Mouse (Mus musculus): Measurements from ENCODE around the gene Hist1h4d. TPM values are rescaled to one million over a fixed set of nuclear protein-coding genes. Genes with fewer than 3 reads are reported as not detected.
A peak's percentile ranks its signal among the peaks of the same experiment; 100 is the strongest.

Hist1h4d gene
- total RNA-seq, 4 experiments from 2014 or later, result 126 to 155 (median 139) TPM

DNA sequence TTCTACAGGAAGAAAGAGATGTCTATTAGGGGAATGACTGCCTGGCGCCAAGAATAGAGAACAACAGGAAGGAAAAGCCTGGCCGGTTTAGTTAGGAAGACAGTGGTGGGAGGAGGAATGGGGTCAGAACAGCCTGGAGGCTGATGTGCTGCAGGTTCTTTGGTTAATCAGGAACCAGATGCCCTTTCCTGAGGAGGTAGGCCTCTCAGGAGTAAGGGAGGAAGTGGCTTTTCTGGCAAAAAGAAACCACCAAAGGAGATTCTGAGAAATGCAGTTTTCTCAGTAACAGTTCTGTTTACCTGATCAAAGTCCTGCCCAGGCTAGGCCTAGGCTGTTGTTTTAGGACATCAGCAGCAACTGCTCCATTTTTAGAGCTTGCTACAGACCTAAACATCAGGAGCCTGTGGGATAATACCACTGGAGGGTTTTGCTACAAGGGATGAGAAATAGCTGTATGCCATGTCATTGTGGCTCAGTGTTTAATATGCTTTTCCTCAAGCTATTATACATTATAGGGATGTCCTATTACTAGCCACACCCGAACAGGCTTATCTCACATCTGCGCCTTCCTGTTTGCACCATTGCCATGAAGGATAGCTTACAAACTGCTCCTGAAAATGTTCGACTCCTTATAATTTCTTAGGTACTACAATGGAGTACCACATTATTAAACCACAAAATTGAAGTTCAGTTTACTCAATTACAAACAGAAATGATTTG, 11.8 kb downstream of the Hist1h4d start:
- no peak for DNase-seq (ENCODE audit: low spot score in 2 of 2)

DNA sequence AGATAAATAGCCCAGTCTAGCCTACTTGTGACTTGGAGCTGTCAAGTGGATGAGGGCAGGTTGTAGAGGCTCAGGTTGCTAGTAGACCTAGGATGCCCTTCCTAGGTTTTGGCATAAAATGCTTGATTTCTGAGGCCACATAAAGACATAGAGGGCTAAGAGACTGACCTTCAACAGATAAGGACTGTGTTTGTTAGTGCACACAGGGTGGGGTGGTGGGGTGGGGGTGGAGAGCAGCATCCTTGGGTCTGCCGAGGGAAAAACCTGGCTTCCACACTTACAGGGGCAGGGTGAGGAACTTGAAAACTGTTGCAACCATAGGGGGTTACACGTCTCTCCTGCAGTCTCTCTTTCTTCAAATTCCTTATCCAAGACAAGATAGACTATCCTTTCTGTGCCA, 13.8 kb downstream of the Hist1h4d start:
- DNase-seq (ENCODE audit: low spot score in 2 of 2), result no peak

DNA sequence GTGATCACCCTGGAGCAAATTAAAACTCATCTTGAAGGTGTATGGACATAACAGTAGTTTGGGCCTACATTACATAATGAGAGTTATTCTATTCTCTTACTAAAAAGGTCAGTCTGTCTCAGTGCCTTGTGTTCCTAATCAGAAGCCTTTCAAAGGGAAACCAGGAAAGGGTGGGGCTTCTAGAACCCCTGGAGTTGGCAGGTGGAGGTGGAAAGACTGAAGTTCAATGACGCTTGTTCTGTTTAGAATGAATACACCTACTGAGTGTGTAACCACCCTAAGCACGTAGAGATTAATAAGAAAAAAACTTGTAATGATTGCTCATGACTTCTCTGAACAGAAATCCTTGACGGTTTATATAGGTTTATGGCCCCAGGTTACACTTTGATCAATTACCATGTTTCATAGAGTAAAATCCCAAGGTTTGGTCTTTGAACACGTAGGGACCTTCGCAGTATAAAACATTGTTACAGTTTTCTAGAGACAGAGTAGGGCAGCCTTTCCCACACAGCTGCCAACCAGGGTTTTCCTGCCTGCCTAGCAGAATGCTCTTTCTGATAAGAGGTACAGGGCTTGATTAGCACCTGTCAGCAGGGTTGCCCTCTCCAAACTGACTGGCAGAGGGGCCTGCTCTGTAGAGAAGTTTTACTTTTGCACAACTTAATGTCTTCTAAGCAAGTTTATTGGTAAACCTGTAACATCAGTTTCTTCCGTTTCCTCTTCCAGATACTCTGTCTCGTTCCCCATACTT, 14.4 kb downstream of the Hist1h4d start:
- DNase-seq (ENCODE audit: low spot score in 2 of 2), result no peak

DNA sequence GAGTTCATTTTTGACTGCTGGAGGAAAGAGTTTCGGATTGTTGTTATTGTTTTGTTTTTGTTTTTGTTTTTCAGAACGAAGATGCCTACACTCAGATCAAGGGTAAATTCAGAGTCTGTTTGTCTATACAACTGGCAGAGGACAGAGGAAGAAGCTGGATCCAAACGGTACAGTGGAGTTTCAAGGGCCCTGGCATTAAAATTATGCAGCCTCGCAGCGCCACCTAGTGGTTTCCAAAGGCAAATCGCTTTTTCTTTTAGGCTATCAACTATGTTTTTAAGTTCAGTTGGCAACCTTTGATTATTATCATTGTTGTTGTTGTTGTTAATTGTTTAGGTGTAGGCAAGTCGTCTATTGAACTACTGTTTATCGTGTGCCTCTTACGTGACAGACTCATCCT, 16.6 kb downstream of the Hist1h4d start:
- DNase-seq (ENCODE audit: low spot score in 2 of 2), result no peak

DNA sequence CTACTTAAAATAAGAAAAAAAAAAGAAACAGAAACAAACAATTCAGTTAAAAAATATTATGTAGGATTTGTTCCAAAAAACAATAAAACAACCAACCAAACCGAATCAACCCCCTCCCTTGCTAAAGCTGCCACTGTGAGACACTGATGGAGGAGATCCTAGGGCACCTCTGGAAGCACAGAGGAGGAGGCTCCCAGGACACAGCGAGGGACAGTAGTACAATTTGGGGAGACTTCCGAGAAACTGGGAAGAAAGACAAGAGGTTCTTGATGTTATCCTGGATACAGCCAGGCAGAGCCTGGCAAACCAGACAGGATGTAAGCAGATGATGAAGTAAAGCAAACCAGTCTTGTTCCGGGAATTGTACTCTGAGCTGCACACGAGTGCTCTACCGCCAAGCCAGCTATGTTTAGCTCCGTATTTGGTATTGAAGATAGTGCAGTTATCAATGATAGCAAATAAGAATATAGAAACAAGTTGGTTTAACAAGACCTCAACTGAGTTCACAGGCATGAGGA, 21.8 kb downstream of the Hist1h4d start:
- no peak for DNase-seq (ENCODE audit: low spot score in 2 of 2)

DNA sequence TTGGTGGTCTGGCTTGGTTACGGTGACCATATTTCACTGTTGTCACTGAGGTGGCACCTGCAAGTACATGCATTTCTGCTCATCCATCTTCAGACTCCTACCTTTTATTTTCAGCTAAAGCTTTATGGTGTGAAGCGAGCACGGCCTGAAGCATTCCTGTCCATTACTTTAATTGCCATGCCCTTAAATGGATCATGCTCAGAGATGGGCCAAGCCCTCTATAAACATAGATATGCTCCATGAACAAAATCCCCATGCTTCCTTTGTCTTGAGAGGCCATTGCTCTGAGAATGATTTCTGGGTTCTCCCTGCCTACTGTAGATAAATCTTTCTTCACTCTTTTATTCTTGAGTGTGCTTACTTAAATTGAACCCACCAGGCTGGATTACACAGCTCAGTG, 23.1 kb downstream of the Hist1h4d start:
- no peak for DNase-seq (ENCODE audit: low spot score in 2 of 2)

DNA sequence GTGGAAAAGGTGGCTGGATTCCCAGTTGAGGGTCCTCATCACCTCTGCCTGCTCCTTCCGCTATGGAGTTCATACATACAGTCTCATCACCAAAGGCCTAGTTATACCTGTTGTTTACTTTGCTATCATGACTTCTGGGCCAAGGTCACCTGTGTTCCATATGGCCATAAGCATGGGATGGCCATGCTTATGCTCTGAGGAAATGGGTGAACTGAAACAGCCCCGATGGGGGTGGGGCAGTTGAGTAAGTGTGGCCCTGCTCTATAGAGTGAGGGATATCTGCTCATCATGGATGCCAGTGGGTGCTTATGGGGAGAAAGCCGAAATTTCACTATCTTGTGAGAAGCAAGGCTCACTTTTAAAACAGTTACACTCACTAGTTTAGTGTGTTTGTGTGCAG, 23.7 kb downstream of the Hist1h4d start:
- no peak for DNase-seq (ENCODE audit: low spot score in 2 of 2)

DNA sequence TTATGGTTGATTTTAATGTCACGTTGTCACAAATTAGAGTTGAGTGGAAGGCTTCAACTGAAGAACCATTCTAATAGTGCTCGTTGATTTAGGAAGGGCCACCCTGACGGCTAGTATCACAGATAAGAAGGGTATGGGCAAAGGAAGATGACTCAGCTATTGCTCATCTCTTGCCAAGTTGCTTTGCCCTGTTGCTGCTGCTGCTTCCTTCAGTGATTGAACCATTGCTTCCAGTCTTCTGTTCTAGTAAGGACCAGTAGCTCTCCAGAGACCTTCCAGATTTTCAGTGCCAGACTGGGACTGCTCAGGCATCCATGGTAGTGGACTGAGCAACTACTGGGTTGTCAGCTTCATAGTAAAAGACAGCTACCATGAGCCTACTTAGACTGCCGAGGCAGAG, 27.8 kb downstream of the Hist1h4d start:
- DNase-seq (ENCODE audit: low spot score in 2 of 2), result no peak

DNA sequence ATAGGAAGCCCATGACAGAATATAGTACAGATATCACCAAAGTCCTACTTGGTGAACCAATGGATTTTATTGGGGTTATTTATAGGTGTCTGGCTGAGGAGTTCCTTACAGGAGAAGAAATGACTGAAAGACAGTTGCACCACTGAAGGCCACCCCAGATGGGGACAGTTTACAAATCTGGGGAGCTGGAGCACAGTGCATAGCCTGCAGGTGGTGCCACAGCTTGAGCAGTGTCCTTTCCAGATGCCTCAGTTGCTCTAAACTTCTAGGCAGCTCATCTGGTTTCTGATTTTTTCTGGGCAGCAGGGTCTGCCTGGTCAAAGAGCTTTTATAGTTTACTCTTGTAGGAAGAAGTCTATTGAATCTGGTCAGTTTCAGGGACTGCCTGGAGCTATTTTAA, 28.4 kb downstream of the Hist1h4d start:
- no peak for DNase-seq (ENCODE audit: low spot score in 2 of 2)

DNA sequence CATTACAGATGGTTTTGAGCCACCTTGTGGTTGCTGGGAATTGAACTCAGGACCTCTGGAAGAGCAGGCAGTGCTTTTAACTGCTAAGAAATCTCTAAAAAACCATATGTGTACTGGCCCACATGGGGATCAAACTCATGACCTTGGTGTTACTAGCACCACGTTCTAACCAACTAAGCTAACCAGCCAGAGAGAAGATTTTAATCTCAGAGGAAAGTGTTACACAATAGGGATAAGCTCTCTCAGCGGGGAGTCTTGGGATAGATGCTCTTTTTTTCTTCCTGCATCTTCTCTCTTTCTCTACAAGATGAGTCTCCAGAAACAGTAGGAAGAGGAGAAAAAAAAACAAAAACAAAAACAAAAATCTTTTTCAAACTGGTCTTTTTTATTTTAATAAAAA, 29.0 kb downstream of the Hist1h4d start:
- no peak for DNase-seq (ENCODE audit: low spot score in 2 of 2)

DNA sequence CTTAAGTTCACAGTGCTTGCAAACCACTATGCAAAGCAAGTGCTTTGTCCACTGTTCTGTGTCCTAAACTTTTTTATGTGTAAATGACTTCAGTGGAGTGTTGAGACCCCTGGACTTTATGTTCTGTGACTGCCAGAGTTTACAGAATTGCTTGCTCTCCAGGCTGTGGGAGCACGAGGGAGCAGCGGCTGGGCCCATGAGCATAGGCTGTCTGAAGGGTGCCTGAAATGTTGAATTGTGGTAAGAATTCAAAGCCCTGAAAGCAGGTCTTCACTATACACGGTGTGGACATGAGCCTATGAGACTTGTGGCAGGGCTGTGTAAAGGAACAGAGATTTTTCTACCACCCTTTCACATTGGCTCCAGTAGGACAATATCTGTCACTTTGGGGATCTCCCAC, 30.2 kb downstream of the Hist1h4d start:
- DNase-seq (ENCODE audit: low spot score in 2 of 2), result no peak

DNA sequence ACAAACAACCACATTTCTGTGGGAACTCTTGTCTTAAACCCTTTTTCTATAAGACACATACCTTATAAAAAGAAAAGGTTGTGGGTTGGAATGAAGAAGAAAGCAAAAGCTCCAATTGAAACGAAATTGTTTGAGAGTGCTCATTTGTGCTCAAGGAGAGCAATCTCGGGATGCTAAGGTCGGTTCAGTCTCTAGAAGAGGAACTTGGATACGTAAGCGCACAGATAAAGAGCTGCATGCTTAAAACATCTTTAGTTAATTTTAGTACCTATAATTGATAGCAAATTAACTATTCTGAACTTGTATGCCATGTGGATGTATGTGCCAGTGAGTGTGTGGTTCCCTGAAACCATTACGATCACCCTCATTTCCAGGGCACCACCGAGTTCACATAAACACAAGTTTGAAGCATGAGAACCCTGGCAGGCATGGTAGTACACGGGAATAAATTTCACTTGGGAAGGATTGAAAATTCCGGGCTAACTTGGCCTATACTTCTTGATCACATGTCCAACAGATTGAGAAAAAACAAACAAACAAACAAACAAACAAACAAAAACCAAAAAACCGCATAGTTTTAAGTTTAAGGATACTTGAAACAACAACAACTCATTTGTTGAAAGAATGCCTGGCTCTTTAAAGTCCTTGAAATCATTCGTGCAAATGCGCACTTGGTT, 38.8 kb downstream of the Hist1h4d start:
- DNase-seq (ENCODE audit: low spot score in 2 of 2), result no peak

DNA sequence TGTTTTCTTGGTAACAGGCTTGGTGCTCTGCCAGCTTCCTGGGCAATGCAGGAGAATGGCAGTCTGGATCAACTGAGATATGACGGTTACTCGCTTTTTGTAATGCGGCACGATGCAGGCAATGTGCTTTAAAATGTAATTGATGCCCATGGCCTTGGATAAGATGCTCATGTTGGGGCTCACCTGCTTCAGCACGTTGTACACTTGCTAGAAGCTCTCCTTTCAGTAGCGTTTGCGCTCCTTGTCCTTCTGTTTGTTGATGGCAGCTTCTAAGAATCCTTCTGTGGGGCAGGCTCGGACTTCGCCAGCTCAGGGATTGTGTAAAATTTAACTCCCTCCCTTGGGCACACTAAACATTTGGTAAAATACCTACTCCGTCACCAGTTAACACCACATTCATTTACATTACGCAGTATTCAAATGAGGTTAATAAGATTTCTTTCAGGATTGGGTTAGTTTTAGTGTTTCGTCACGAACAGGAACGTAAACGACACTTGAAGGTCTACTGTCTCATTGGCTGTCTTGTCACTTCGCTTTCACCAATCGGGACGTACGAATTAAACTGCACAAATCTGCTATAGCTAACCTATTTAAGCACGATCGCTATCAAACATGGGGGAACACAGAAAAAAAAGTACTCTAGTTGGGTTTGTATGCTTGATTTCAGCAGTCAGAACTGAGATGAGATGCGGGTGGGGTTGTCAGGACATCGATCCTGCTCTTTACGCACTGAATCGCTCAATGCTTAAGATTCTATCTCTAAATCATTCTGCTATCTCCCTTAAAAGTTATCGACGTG, 39.5 kb downstream of the Hist1h4d start, which contains the start of gene Hist1h2be:
Hist1h2be (minus strand) TSS at position 392 of the 799 bp plus-strand sequence.
- DNase-seq (ENCODE audit: low spot score in 2 of 2), result peak; percentile 70 to 80

DNA sequence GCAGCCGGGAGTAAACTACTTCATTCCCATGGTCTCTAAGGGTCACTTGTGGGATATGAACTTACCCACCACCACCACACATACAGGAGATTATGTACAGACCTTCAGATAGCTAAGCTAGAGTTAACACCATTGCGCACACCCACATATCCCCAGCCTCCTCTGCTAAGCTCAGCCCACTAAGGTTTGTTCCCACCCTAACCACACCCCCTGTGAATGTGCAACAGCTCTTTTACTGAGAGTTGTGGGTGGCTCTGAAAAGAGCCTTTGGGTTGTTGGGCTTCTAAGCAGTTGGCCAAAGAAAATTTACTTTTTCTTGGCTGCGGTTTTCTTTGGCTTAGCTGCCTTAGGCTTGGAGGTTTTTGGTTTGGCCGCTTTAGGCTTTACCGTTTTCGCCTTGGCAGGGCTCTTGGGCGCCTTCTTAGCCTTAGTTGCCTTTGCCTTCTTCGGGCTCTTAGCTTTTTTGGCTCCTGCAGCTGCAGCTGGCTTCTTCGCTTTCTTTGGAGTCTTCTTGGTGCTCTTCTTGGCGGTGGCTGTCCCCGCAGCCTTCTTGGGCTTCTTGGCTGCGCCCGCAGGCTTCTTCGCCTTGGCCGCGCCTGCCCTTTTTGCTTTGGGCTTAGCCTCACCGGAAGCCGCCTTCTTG, 40.3 kb downstream of the Hist1h4d start:
- peak; percentile 40 to 79 for DNase-seq (ENCODE audit: low spot score in 2 of 2)

DNA sequence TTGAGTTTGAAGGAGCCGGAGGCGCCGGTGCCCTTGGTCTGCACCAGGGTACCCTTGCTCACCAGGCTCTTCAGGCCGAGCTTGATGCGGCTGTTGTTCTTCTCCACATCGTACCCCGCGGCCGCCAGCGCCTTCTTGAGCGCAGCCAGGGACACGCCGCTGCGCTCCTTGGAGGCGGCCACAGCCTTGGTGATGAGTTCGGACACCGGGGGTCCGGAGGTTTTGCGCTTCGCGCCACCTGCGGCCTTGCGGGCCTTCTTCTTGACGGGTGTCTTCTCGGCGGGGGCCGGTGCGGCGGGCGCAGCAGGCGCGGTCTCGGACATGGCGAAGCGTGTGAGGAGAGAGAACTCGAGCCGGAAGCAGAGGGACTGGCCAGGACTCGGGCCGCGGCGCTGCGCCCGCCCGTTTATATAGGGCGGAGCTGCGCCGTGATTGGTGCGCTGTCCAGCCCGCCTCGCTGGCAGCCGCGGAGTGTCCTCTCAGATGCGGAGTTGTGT, 40.8 kb downstream of the Hist1h4d start, which contains the start of gene Hist1h1e:
Hist1h1e (minus strand) TSS at position 384 of the 497 bp plus-strand sequence.
- peak; percentile 74 to 83 for DNase-seq (ENCODE audit: low spot score in 2 of 2)

DNA sequence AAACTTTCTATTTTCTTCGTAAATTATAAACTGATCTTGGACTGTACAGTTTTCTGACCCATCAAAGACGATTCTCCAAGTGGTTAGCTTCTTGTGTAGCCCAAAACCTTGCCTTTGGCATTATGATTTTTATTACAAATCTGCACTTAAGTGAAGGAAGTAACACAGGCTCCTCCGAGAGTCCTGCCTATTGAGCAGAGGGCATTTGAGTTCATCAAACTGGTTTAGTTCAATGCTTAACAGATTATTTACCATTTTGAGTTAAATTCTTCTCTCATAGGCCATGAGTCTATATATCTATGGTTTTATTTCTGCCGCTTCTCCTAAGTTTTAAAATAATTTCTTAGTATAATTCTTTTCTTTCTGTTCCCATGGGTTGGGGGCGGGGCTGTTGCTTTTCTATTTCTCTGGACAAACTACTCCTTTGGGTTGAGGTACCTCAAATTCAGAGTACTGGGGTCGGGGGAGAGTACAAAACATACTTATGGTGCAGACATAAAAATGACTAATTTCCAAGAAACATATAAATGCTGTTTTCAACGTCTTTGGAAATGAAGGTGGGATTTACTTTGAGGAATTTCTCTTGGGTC, 41.6 kb downstream of the Hist1h4d start:
- no peak for DNase-seq (ENCODE audit: low spot score in 2 of 2)

DNA sequence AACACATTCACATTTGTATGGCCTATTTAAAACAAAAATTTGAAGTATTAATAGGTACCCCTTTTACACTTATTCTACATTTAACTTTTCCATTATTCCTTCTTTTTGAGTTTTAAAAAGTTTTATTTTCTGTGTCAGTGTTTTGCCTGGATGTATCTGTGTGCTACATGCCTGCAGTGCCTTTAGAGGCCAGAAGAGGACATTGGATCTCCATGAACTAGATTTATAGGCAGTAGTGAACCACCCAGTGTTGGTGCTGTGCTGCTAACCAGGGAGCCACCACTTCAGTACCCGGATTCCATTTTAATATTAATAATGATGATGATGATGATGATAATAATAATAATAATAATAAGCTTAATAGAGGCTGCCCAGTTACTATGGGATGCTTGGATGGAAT, 49.3 kb downstream of the Hist1h4d start:
- no peak for DNase-seq (ENCODE audit: low spot score in 2 of 2)
